Mouse (Mus musculus): ENCODE data around the gene Uchl1.
A peak's percentile ranks its signal among the peaks of the same experiment; 100 is the strongest.

The Uchl1 gene

DNA sequence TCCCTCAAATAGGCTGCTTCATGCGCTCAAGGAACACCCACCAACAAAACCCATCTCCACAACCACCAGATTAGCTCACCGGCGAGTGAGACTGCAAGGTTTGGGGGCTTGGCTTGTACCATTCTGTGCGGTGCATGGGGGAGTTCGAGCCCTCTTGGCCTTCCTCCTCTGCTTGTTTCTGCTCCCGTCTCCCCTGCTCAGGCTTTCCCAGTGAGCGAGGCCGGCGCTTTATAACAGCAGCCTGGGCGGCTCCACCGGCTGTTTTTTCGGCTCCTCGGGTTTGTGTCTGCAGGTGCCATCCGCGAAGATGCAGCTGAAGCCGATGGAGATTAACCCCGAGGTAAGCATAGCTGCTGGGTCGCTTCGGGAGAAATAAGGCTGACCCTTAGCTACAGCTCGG lies at the start of gene Uchl1:
Gene Uchl1, plus strand, starts transcription at position 109 of the 400 bp plus-strand sequence.
- no peak for DNase-seq (ENCODE audit: low read depth, low spot score)

DNA sequence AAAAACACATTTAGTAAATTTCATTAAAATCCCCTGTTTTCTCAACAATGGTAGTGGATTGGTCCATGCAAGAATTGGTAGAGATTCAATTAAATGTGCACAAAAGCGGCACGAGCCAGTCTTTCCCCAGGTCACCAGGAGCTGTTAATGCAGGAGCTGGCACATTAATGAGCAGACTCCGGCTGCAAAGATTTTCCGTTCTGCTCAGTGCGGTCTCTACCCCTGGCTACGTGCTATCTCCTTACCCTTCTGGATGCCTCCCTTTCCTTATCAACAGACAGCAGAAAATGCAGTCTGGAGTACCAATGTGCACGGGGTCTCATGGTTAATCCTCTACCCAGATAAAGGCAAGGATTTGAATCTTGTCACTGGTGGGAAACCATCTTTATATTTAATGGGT lies 48.1 kb upstream of the Uchl1 start:
- no peak for DNase-seq (ENCODE audit: low read depth, low spot score)

DNA sequence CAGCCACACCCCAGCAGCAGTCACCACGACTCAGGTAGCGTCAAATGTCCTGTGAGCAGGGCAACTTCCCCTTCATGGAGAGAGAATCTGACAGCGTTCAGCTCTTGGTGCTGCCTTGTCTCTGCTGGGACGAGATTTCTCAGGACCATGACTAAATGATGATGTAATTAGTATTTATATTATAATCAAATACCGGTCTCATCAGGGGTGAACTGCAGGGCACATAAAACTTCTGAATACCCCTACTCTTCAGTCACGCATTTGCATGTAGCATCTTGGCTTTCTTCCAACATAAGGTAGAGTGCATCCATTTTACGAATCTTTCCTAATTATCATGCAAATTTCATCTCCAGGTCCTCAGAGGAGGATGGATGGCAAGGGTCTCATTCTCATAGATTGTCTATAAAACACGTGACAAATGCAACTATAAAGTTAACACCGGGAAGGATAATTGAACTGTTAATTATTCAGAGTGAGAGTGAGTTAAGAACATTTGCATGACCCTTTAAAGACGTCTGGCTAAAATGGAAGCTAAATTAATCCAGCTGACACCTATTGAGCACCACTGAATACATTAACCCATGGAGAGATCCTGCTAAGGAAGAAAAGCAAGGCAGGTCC lies 40.3 kb upstream of the Uchl1 start:
- no peak for DNase-seq (ENCODE audit: low read depth, low spot score)

DNA sequence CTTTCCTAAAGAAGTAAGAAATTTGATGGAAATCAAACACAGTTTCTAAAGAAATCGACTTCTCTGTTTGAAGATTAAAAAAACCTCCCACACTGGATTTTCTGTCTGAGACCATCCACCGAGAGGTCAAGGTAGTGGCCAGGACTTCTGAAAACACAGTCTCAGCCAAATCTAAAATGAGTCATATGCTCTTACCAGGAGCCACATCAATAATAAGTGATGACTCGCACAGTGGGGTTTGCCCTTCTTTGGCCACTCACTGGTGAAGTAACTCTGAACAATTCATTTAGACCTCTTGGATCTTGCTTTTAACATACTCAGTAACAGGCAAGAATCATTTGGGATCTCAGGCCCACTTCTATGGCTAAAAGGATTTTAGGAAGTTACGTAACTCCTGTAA lies 33.7 kb upstream of the Uchl1 start:
- DNase-seq (ENCODE audit: low read depth, low spot score): peak; percentile 93

DNA sequence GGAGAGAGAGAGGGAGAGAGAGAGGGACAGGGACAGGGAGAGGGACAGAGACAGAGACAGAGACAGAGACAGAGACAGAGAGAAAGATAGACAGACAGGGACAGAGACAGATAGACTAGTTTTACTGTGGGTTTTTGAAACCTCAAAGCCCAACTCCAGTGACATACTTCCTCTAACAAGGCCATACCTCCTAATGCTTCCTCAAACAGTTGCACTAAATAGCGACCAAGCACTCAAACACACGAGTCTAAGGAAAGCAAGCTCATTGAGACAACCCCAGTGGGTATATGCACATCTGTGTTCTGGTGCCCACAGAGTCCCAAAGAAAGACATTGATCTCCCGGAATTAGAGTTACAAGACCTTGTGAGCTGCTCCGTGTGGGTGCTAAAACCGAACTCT lies 32.6 kb upstream of the Uchl1 start:
- DNase-seq (ENCODE audit: low read depth, low spot score): no peak

DNA sequence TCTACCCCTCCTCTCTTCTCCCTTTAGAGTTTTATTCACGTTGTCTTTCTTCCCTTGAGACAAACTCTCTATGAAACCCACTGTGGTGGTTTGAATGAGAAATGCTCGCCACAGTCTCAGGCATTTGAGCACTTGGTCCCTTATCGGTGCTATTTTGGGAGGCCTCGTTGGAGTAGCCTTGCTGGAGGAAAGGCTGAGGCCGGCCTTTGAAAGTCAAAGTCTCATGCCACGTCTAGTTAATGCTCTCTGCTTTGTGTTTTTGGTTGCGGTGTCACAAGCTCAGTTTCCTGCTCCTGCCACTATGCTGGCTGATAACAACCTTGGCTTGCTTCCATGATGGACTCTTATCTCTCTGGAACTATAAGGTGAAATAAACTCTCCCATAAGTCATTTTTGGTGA lies 28.4 kb upstream of the Uchl1 start:
- DNase-seq (ENCODE audit: low read depth, low spot score): no peak

DNA sequence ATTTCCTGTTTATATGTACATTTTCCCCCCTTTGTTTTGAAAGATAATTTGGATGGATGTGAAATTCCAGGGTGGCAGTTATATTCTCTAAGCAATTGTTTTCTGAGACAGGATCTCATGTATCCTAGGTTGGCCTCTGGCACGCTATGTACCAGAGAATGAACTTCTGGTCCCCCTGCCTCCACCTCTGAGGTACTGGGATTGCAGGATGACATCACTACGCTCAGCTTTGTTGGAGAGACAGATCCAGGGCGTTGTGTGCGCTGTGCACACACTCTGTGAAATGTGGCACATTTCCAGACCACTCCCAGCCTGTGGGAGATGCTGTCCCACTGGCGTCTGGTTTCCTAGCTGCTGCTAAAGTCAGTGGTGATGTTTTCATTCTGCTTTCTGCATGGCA lies 21.7 kb upstream of the Uchl1 start:
- DNase-seq (ENCODE audit: low read depth, low spot score): peak; percentile 41

DNA sequence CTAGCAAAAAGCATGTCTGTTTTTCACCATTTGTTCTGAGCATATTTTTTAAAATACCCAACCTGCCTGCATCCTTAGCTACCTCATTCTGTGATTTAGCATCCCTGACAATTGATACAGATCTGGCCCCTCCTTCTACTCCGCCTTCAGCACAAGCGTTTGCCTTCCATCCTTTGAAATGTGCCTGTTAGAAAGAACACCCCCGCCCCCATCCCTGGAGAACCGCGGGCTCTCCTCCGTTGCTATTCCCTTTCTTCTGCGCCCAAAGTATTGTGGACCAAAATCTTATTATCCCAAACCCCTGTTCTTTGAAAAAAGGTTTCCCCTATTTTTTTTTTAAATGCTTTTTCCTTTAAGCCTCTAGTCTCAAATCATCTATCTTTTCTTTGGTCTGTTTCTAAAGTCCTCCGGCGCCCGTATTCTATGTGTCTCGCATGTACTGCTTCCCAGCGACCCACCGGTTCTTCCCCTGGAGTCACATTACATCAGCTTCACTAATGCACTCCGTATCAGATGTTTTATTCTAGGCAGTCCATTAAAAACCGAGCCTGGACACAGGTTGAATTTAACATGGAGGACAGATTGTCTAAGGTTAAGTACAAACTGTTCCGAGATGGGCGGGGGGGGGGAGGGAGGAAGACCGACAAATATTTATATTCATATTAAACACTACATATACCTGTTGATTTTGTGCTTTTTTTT lies 551 bp upstream of the Uchl1 start:
- DNase-seq (ENCODE audit: low read depth, low spot score): no peak

DNA sequence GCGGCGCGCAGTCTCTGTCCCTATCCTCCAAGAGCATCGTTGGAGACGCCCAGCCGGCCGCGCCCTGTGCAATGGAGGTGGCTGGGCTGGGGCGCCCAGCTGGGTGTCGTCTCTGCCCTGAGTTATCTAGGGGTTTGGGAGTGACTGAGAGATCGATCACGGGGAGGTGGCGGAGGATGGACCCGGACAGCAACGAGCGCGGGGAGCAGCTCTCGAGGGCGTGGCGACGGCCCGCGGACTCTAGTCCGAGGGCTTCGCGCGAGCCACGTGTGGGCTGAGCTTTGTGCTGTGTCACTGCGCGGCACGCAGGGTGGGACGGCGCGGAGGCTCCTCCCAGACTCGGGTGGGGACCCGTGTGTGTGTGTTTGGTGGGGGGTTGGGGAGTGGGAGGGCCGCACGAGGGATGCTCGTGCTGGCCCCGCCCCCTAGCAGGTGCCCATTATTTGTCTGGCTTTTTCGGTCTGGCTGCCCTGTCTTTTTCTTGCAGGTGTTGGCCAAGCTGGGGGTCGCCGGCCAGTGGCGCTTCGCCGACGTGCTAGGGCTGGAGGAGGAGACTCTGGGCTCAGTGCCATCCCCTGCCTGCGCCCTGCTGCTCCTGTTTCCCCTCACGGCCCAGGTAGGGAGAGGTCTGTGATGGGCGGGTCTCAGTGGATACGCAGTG lies 696 bp downstream of the Uchl1 start:
- no peak for DNase-seq (ENCODE audit: low read depth, low spot score)

DNA sequence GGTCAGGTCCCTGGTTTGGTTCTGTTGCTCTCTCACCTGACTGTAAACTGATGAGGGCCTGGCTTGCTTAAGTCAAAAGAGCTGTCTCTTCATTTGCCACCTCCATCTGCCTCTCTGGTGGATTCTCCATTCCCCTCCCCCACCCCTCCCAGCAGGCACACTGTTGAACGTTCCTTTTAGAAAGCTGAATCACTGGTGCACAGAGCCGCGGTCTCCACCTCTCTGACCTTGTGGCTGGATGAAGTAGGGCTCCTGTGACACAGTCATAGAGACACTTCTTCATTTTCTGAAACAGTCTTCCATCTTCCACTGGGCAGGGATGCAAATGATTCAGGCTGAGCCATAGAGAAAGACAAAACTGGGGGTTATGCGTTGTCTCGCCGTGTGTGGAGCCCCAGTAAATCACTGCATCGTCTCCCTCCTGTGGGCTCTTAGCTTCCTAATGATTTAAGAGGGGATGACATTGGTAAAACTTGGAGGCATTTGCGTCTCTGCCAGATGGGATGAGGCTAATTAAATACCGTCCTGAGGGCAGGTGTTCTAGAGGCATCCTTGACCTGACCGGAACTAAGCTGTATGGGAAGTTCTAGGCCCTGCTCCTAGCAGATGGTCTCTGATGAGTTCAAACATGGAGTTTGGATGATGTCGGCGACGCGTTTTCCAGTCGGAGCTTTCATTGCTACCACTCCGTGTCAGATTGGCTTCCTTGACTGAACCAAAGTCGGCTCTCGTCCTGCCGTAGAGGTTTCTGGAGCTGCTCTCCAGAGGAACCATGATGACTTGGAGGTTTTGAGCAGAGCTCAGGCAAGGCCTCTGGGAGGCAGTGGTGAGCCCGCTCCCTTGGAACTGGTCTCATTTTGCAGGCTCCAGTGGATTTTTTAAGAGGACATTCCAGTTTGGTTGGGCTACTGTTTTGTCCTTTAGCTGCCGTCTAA lies 1.8 kb downstream of the Uchl1 start:
- DNase-seq (ENCODE audit: low read depth, low spot score): no peak

DNA sequence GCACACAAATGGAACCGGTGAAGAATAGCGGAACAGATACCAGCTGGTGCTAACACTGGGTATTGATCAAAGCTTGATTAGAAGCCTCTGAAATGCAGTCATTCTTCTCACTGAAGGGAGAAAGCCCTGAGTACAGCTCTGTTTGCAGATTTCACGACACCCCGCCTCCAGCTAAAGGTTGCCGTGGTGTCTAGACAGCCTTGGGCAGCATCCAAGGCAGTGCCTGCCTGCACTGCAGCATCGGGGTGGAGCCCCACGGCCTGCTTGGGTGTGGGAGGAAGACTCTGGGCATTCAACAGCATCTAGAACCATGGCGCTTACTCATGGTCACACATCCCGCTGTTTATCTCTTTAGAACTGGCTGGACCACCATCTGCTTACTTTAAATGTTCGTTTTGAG lies 3.3 kb downstream of the Uchl1 start:
- DNase-seq (ENCODE audit: low read depth, low spot score): peak; percentile 55

DNA sequence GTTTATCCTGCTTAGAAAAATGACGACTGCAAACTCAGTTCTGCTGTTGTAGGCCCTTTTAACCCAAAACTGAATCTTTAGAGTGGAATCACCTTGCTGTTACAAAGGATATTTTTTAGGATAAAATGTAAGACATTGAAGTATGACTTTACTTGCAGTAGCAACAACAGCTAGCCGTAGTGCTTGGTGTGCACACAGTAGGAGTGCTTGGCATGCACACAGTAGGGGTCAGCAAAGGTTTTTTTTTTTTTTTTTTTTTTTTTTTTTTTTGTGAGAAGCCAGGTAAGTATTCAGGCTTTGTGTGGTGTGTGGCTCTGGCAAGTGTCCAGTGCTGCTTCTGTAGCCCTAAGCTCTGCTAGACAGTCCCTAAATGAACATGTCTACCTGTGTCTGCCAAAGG lies 10.0 kb downstream of the Uchl1 start:
- no peak for DNase-seq (ENCODE audit: low read depth, low spot score)

DNA sequence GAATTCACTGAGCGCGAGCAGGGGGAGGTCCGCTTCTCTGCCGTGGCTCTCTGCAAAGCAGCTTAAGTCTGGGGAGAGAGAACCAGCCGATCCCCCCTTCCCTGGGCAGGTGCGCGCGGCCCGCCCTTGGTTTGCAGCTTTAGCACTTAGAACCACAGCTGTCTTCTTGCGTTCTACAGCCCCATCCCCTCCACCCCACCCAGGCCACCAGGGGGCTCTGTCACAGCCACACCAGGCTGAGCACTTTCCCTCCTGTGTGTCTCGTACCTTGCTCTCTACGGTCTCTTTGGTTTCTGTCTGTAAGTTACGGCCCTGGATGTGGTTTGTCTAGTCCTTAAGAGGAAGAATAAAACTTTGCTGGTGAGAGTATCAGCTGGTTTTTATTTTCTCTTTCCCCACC lies 11.0 kb downstream of the Uchl1 start:
- DNase-seq (ENCODE audit: low read depth, low spot score): no peak

DNA sequence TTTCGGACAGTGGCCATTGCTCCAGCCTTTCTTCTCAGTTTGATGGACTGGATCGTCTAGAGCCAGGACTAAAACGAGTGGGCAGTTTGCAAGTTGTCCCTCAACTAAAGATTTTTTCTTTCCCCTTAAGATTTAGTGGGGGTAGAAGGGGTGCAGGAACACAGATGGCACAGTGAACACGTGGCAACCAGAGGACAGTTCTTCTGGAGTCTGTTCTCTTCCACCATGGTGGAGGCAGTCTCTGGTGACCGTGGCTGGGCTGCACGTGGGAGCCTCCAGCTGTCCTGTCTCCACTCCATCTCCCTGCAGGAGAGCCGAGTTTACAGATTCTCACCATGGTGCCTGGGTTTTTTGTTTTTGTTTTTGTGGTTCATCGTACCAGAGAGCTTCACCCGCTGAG lies 11.8 kb downstream of the Uchl1 start:
- DNase-seq (ENCODE audit: low read depth, low spot score): no peak

DNA sequence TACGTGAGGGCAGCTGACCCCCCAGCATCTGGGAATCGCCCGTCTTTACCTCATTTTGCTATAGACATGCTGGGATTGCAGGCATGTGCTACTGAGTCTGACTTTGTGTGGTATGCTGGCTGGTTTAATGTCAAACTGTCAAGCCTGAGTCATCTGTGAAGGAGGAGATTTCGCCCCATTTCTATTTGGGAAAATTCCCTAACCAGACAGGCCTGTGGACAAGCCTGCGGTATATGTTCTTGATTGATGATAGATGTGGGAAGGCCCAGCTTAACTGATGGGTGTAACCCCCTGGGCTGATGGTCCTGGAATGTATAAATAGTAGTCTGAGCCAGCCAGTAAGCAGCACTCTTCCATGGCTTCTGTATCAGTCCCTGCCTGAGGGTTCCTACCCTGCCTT lies 12.4 kb downstream of the Uchl1 start:
- peak; percentile 88 for DNase-seq (ENCODE audit: low read depth, low spot score)

DNA sequence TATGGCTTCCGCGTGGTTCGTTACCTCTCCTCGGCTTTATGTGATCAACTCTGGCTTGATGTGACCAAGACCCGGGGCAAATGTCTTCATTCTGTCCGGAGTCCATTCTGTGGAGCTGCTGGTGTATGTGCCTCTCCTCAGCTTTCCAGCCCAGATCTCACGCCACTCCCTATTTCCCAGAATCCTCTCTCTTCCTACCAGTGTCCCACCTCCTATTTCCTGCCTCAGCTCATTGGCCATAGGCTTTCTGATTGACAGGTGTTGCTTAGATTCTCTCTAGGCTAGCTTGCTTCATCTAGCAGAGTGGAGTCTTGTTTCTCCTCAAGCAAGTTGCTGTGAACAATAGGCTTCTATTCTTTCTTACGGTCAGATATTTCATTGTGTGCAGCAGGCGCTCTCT lies 13.9 kb downstream of the Uchl1 start:
- DNase-seq (ENCODE audit: low read depth, low spot score): no peak

DNA sequence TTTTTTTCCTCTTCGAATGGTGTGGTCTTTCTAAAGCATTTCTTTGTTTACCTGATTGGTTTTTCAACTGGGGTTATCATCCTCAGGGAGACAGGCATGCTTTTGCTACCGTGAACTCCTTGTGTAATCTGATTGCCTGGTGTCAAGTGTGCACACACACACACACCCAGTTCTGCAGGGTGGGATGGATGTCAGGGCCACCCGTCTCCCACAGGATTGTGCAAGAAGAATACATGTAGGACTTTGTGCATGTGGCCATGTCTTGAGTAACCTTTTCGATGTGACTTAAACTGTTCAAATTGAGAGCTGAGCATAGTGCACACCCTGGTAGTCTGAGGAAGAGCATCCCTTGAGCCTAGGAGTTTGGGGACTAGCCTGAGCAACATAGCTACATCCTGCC lies 17.3 kb downstream of the Uchl1 start:
- no peak for DNase-seq (ENCODE audit: low read depth, low spot score)

DNA sequence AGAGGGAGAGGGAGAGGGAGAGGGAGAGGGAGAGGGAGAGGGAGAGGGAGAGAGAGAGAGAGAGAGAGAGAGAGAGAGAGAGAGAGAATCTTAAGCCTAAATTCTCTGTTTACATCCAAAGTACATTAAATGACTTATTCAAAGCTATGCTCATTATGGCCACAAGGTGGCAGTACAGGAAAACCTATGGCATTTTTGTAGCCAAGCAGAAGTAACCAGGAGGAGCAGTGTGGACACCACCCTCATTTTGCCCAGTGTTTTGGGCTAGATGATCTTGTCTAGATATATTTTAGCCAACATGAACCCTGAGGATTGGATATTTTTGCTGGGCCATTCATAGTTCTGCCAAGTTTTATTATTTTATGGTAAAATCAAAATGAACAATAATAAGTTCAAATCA lies 21.2 kb downstream of the Uchl1 start:
- peak; percentile 93 for DNase-seq (ENCODE audit: low read depth, low spot score)

DNA sequence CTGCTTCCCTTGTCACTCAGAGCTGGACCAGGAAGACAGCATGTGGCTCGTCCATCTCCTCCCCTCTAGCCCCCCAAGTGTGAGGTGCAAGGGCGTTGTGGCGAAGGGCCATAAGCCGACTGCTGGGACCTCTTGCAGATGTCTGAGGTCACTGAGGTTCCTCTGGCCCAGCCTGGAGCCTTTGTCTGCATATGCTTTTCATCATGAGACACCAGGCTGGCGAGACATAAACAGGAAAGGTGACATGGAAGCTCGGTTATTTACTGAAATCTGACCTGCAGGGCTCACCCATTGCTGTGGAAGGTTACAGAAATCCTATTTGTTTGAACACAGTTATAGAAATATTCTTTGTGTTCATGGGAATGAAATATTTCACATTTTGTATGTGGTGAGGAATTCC lies 24.0 kb downstream of the Uchl1 start:
- no peak for DNase-seq (ENCODE audit: low read depth, low spot score)

DNA sequence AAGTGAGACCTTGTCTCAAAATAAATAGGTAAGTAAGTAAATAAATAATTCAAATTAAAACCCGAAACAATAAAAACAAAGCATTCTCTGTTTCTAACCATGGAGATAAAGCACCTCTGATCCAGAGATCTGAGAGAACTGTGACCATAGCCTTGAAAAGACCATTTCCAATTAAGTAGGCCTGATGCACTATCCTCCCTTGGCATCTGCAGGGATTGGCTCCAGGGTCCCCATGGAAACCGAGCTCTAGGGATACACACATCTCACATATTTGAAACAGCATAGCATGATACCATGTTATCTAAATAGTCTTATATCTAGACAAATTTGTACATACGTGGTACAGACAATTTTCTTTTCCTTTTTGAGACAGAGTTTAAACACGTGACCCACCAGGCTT lies 26.1 kb downstream of the Uchl1 start:
- no peak for DNase-seq (ENCODE audit: low read depth, low spot score)

DNA sequence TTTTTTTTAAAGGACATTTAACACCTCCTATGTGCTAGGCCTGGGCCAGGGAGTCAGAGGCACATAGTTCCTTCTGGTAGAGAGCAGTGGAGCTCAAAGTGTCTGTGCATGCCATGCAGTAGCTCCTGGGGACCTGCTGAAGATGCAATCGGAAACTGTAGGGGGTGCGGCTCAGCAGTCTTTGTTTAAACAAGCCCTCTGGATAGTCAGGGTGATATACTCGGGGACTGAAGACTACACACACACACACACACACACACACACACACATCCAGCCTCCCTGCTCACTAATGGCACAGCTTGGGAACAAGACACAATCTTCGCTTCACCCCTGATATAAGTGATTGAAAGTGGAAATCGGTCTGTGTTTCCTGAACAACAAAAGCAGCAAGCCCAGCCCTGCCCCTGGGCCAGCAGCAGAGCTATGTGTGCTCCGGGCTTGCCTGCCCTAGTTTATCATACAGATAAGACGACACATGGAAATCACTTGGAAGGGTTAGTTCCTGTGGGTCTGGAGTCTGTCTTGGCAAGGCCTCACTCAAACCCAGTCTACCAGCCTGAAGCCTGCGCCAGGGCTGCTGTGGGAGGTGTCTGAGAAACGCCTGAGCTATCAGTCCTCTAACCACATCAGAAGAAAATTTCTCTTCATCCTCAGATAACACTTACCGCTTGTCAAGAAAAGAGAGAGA lies 27.6 kb downstream of the Uchl1 start:
- no peak for DNase-seq (ENCODE audit: low read depth, low spot score)

DNA sequence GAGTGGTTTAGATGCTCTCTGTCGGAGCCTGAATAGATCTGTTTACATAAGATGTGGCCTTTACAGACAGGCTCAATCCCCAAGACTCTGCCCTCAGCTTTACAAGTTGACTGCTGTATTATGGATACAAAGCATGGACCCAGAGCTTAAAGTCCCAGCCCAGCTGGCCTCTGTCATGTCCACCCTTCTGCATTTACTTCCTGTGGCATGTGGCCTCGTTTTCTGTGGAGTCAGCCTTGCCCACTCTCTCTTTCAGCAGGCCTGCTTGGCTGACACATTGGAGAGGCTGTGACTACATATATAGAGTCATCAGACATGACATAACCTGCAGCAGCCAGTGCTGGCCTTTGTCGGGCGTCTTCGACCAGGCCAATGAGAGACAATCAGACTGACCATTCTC lies 32.0 kb downstream of the Uchl1 start:
- no peak for DNase-seq (ENCODE audit: low read depth, low spot score)

All from 3T3-L1 (cell line).